Mouse (Mus musculus): ENCODE results near the gene Cnp. TPM values are rescaled to one million over a fixed set of nuclear protein-coding genes. Genes with fewer than 3 reads are reported as not detected.
A peak's percentile ranks its signal among the peaks of the same experiment; 100 is the strongest.

The Cnp gene
- polyA plus RNA-seq, 1 experiment from 2014 or later: 57.8 TPM

DNA sequence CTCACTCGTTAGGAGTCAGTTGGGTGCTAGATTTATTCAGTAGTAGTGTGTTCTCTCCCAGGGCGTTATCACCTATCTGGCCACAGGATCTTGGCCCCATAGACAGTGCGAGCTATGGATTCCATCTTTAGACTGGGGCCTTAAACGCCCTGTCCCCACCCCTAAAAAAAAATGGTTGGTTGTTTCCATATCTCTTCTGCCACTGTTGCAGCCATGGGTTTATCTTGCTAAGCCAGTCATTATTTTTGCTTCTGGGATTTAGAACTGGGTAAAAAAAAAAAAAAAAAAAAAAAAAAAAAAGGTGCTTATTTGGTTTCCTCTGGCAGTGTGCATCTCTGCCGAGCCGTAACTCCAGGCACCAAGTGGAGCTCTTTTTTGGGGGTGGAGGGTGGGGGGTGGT lies 10.0 kb upstream of the Cnp start:
- Histone ChIP-seq H3K9ac (ENCODE audit: low read depth, low read length) (no peak overlapping the region), H3K4me1 (ENCODE audit: control insufficient read depth, insufficient read depth, low read length) (no peaks in the 10 kb centered on the region), H3K9me3 (replicated peaks; ENCODE audit: control insufficient read depth, low read length, poor library complexity, severe bottlenecking) (no peaks in the 10 kb centered on the region), H3K27ac (ENCODE audit: low read length) (no peak overlapping the region), H3K4me3 (ENCODE audit: low read depth, low read length) (no peak overlapping the region), H3K4me2 (ENCODE audit: low read length) (no peak overlapping the region), H3K27me3 (ENCODE audit: control insufficient read depth, insufficient read depth, low read depth, low read length) (no peaks in the 10 kb centered on the region), H3K36me3 (ENCODE audit: control insufficient read depth, insufficient read depth, low read length) (no peaks in the 10 kb centered on the region)
- ATAC-seq: no peak
- WGBS: 90% methylated on average over 6 of the region's 6 CpGs

GRCm38 (mm10) chr11:100567229-100567628 lies 7.5 kb upstream of the Cnp start:
- WGBS: 87% methylated on average over 5 of the region's 5 CpGs
- H3K9ac ChIP-seq (ENCODE audit: low read depth, low read length): no peak overlapping the region
- no peak for ATAC-seq
- peaks cover 7% of the 10 kb centered on the region; the same call in 1 of the 2 replicates for H3K4me1 ChIP-seq (ENCODE audit: control insufficient read depth, insufficient read depth, low read length)
- no peak overlapping the region for H3K4me3 ChIP-seq (ENCODE audit: low read depth, low read length)
- H3K27me3 ChIP-seq (ENCODE audit: control insufficient read depth, insufficient read depth, low read depth, low read length): no peaks in the 10 kb centered on the region; the same call in none of the 2 replicates
- no peak overlapping the region for H3K4me2 ChIP-seq (ENCODE audit: low read length)
- no peaks in the 10 kb centered on the region for H3K9me3 ChIP-seq (replicated peaks; ENCODE audit: control insufficient read depth, low read length, poor library complexity, severe bottlenecking)
- H3K36me3 ChIP-seq (ENCODE audit: control insufficient read depth, insufficient read depth, low read length): no peaks in the 10 kb centered on the region
- no peak overlapping the region for H3K27ac ChIP-seq (ENCODE audit: low read length)

- H3K27ac ChIP-seq (ENCODE audit: low read length): no peak overlapping the region
- no peak overlapping the region for H3K9ac ChIP-seq (ENCODE audit: low read depth, low read length)
- H3K4me1 ChIP-seq (ENCODE audit: control insufficient read depth, insufficient read depth, low read length): peaks cover 7% of the 10 kb centered on the region; the same call in 1 of the 2 replicates
- 76% methylated on average over 9 of the region's 9 CpGs for WGBS
- no peak overlapping the region for H3K4me3 ChIP-seq (ENCODE audit: low read depth, low read length)
- H3K36me3 ChIP-seq (ENCODE audit: control insufficient read depth, insufficient read depth, low read length): no peaks in the 10 kb centered on the region
- no peak overlapping the region for H3K4me2 ChIP-seq (ENCODE audit: low read length)
- ATAC-seq: no peak
- no peaks in the 10 kb centered on the region for H3K9me3 ChIP-seq (replicated peaks; ENCODE audit: control insufficient read depth, low read length, poor library complexity, severe bottlenecking)
- H3K27me3 ChIP-seq (ENCODE audit: control insufficient read depth, insufficient read depth, low read depth, low read length): no peaks in the 10 kb centered on the region; the same call in none of the 2 replicates
Measured at GRCm38 (mm10) chr11:100567815-100568245, 6.9 kb upstream of the Cnp start.

DNA sequence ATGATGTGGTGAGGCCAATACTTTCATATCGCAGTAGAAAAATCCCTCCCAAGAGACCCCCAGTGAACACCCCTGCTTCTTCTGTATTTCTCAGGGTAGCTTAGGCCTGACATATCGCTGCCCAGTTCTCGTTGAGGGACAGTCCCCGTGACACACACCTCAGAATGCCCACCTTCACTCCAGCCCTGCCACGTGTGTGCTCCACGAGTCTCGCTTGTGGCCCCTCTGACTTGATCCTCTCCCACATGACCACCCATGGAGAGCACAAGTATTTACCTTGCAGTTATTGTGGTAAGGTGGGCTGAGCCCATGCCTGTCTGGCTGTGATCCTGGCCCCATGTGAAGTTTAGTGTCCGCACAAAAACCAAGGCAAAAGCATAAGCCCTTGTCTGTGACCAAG lies 6.0 kb upstream of the Cnp start:
- H3K4me3 ChIP-seq (ENCODE audit: low read depth, low read length): no peak overlapping the region
- no peak overlapping the region for H3K27ac ChIP-seq (ENCODE audit: low read length)
- H3K4me2 ChIP-seq (ENCODE audit: low read length): no peak overlapping the region
- H3K9ac ChIP-seq (ENCODE audit: low read depth, low read length): no peak overlapping the region
- H3K36me3 ChIP-seq (ENCODE audit: control insufficient read depth, insufficient read depth, low read length): no peaks in the 10 kb centered on the region
- no peaks in the 10 kb centered on the region for H3K9me3 ChIP-seq (replicated peaks; ENCODE audit: control insufficient read depth, low read length, poor library complexity, severe bottlenecking)
- ATAC-seq: no peak
- WGBS: 87% methylated on average over 8 of the region's 8 CpGs
- H3K27me3 ChIP-seq (ENCODE audit: control insufficient read depth, insufficient read depth, low read depth, low read length): no peaks in the 10 kb centered on the region; the same call in none of the 2 replicates
- H3K4me1 ChIP-seq (ENCODE audit: control insufficient read depth, insufficient read depth, low read length): peaks cover 7% of the 10 kb centered on the region; the same call in 1 of the 2 replicates

- no peak for ATAC-seq
Measured at GRCm38 (mm10) chr11:100569789-100570188, 4.9 kb upstream of the Cnp start.

GRCm38 (mm10) chr11:100570430-100571201 lies 4.1 kb upstream of the Cnp start:
- ATAC-seq: peak; percentile 38
- no peak overlapping the region for H3K27ac ChIP-seq (ENCODE audit: low read length)

More at GRCm38 (mm10) chr11:100569789-100570188, 4.9 kb upstream of the Cnp start:
- Histone ChIP-seq H3K4me1 (ENCODE audit: control insufficient read depth, insufficient read depth, low read length) (peaks cover 8% of the 10 kb centered on the region; the same call in 1 of the 2 replicates), H3K9me3 (replicated peaks; ENCODE audit: control insufficient read depth, low read length, poor library complexity, severe bottlenecking) (no peaks in the 10 kb centered on the region), H3K36me3 (ENCODE audit: control insufficient read depth, insufficient read depth, low read length) (no peaks in the 10 kb centered on the region), H3K4me2 (ENCODE audit: low read length) (no peak overlapping the region), H3K9ac (ENCODE audit: low read depth, low read length) (no peak overlapping the region), H3K27me3 (ENCODE audit: control insufficient read depth, insufficient read depth, low read depth, low read length) (no peaks in the 10 kb centered on the region; the same call in none of the 2 replicates), H3K4me3 (ENCODE audit: low read depth, low read length) (no peak overlapping the region), H3K27ac (ENCODE audit: low read length) (no peak overlapping the region)
- 63% methylated on average over 9 of the region's 9 CpGs for WGBS

DNA sequence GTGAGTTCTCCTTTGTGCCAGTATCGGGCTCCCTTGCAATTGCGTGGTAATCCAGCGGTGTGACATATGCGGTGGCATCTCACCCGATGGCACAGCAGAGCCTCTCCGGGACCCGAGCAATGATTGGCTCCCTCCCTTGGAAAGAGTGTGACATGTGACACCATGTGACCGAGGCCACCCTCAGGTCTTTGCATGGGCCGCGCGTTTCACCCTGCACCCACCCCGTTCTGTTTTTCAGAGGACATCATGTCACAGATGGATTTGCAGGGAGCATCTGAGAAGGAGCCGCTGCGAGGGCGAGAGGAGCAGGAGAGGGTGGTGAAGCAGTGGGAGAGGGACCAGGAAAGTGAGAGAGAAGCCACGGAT lies 3.5 kb upstream of the Cnp start:
- Histone ChIP-seq H3K36me3 (ENCODE audit: control insufficient read depth, insufficient read depth, low read length) (no peaks in the 10 kb centered on the region), H3K4me2 (ENCODE audit: low read length) (peak overlapping the region; percentile 56), H3K4me1 (ENCODE audit: control insufficient read depth, insufficient read depth, low read length) (peaks cover 14% of the 10 kb centered on the region; the same call in 1 of the 2 replicates), H3K27ac (ENCODE audit: low read length) (no peak overlapping the region), H3K27me3 (ENCODE audit: control insufficient read depth, insufficient read depth, low read depth, low read length) (no peaks in the 10 kb centered on the region; the same call in none of the 2 replicates), H3K9me3 (replicated peaks; ENCODE audit: control insufficient read depth, low read length, poor library complexity, severe bottlenecking) (no peaks in the 10 kb centered on the region), H3K9ac (ENCODE audit: low read depth, low read length) (peak overlapping the region; percentile 22; the same call in 1 of the 2 replicates), H3K4me3 (ENCODE audit: low read depth, low read length) (peak overlapping the region; percentile 15)
- WGBS: 7% methylated on average over 16 of the region's 16 CpGs
- ATAC-seq: peak; percentile 53; the same call in 1 of the 2 replicates

More at GRCm38 (mm10) chr11:100570430-100571201, 4.1 kb upstream of the Cnp start:
- Histone ChIP-seq H3K27me3 (ENCODE audit: control insufficient read depth, insufficient read depth, low read depth, low read length) (no peaks in the 10 kb centered on the region; the same call in none of the 2 replicates), H3K9me3 (replicated peaks; ENCODE audit: control insufficient read depth, low read length, poor library complexity, severe bottlenecking) (no peaks in the 10 kb centered on the region), H3K36me3 (ENCODE audit: control insufficient read depth, insufficient read depth, low read length) (no peaks in the 10 kb centered on the region), H3K4me2 (ENCODE audit: low read length) (peak overlapping the region; percentile 56), H3K9ac (ENCODE audit: low read depth, low read length) (peak overlapping the region; percentile 22; the same call in 1 of the 2 replicates), H3K4me1 (ENCODE audit: control insufficient read depth, insufficient read depth, low read length) (peaks cover 12% of the 10 kb centered on the region; the same call in 1 of the 2 replicates), H3K4me3 (ENCODE audit: low read depth, low read length) (peak overlapping the region; percentile 15)
- WGBS: 12% methylated on average over 8 of the region's 8 CpGs

- H3K4me2 ChIP-seq (ENCODE audit: low read length): no peak overlapping the region; the same call in 1 of the 2 replicates
- no peaks in the 10 kb centered on the region for H3K9me3 ChIP-seq (replicated peaks; ENCODE audit: control insufficient read depth, low read length, poor library complexity, severe bottlenecking)
- H3K27ac ChIP-seq (ENCODE audit: low read length): no peak overlapping the region
- H3K27me3 ChIP-seq (ENCODE audit: control insufficient read depth, insufficient read depth, low read depth, low read length): no peaks in the 10 kb centered on the region; the same call in none of the 2 replicates
- H3K4me1 ChIP-seq (ENCODE audit: control insufficient read depth, insufficient read depth, low read length): peaks cover 14% of the 10 kb centered on the region; the same call in 1 of the 2 replicates
- H3K36me3 ChIP-seq (ENCODE audit: control insufficient read depth, insufficient read depth, low read length): peaks cover 4% of the 10 kb centered on the region; the same call in 1 of the 2 replicates
- 98% methylated on average over 3 of the region's 3 CpGs for WGBS
- ATAC-seq: no peak
- H3K9ac ChIP-seq (ENCODE audit: low read depth, low read length): no peak overlapping the region
- no peak overlapping the region; the same call in 1 of the 2 replicates for H3K4me3 ChIP-seq (ENCODE audit: low read depth, low read length)
Measured at GRCm38 (mm10) chr11:100574188-100574587, 516 bp upstream of the Cnp start.

DNA sequence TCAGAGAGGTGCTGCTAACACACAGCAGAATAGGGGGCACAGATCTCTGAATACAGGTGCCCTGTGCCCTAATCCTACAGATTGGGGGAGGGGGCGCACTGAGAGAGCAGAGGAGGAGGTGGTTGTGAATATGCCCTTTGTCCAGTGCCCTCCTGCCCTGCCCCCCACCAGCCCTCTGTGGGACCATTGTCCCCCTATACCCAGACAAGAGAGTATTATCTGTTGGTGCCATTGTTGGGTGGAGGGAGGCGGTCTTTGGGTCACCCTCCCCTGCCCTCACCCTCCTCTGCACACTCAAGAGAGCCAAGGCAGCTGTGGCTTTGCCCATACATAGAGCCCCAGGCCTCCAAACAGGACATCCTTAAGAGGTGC lies 766 bp downstream of the Cnp start:
- H3K36me3 ChIP-seq (ENCODE audit: control insufficient read depth, insufficient read depth, low read length): peaks cover 8% of the 10 kb centered on the region; the same call in 1 of the 2 replicates
- WGBS: 21% methylated on average over 2 of the region's 2 CpGs
- peaks cover 14% of the 10 kb centered on the region; the same call in 1 of the 2 replicates for H3K4me1 ChIP-seq (ENCODE audit: control insufficient read depth, insufficient read depth, low read length)
- H3K4me2 ChIP-seq (ENCODE audit: low read length): peak overlapping the region; percentile 81
- ATAC-seq: peak; percentile 27; the same call in 1 of the 2 replicates
- H3K27ac ChIP-seq (ENCODE audit: low read length): no peak overlapping the region
- H3K4me3 ChIP-seq (ENCODE audit: low read depth, low read length): peak overlapping the region; percentile 57
- H3K27me3 ChIP-seq (ENCODE audit: control insufficient read depth, insufficient read depth, low read depth, low read length): no peaks in the 10 kb centered on the region; the same call in none of the 2 replicates
- peak overlapping the region; percentile 63 for H3K9ac ChIP-seq (ENCODE audit: low read depth, low read length)
- H3K9me3 ChIP-seq (replicated peaks; ENCODE audit: control insufficient read depth, low read length, poor library complexity, severe bottlenecking): no peaks in the 10 kb centered on the region
